Mouse (Mus musculus): Measurements from ENCODE around the gene Daam1.

Daam1 gene

GRCm38 (mm10) chr12:71973577-71973976, 142.7 kb downstream of the Daam1 start:
- DNase-seq, result no peak

- DNase-seq, result no peak
Observed at GRCm38 (mm10) chr12:71975626-71976025, 144.7 kb downstream of the Daam1 start.

GRCm38 (mm10) chr12:71976361-71976960, 145.6 kb downstream of the Daam1 start:
- DNase-seq, result no peak

- no peak for DNase-seq
Observed at GRCm38 (mm10) chr12:71977364-71977763, 146.5 kb downstream of the Daam1 start.

GRCm38 (mm10) chr12:71978513-71979352, 147.9 kb downstream of the Daam1 start:
- DNase-seq, result no peak

GRCm38 (mm10) chr12:71980166-71980565, 149.3 kb downstream of the Daam1 start:
- DNase-seq, result no peak

GRCm38 (mm10) chr12:71980746-71981145, 149.9 kb downstream of the Daam1 start:
- no peak for DNase-seq

GRCm38 (mm10) chr12:71981250-71981649, 150.4 kb downstream of the Daam1 start:
- peak in 1 of 2 experiments; percentile 48 for DNase-seq

- DNase-seq, result no peak
Observed at GRCm38 (mm10) chr12:71981791-71982190, 150.9 kb downstream of the Daam1 start.

GRCm38 (mm10) chr12:71983102-71983715, 152.3 kb downstream of the Daam1 start:
- no peak for DNase-seq

GRCm38 (mm10) chr12:71987161-71987560, 156.3 kb downstream of the Daam1 start:
- DNase-seq, result no peak

- peak; percentile 35 to 47 for DNase-seq
Observed at GRCm38 (mm10) chr12:71987885-71988284, 157.0 kb downstream of the Daam1 start.

- DNase-seq, result no peak
Observed at GRCm38 (mm10) chr12:71989596-71989995, 158.7 kb downstream of the Daam1 start.

GRCm38 (mm10) chr12:71992599-71993210, 161.8 kb downstream of the Daam1 start:
- DNase-seq, result peak; percentile 47 to 66

- no peak for DNase-seq
Observed at GRCm38 (mm10) chr12:71995831-71996230, 165.0 kb downstream of the Daam1 start.

GRCm38 (mm10) chr12:71996920-71997319, 166.0 kb downstream of the Daam1 start:
- DNase-seq, result no peak

- peak; percentile 38 to 78 for DNase-seq
Observed at GRCm38 (mm10) chr12:71997364-71997763, 166.5 kb downstream of the Daam1 start.

- peak; percentile 69 to 70 for DNase-seq
Observed at GRCm38 (mm10) chr12:71998653-71999052, 167.8 kb downstream of the Daam1 start.

GRCm38 (mm10) chr12:71999671-72000070, 168.8 kb downstream of the Daam1 start:
- DNase-seq, result no peak

GRCm38 (mm10) chr12:72001811-72002210, 170.9 kb downstream of the Daam1 start:
- DNase-seq, result no peak

- no peak for DNase-seq
Observed at GRCm38 (mm10) chr12:72005307-72005706, 174.4 kb downstream of the Daam1 start.

- no peak for DNase-seq
Observed at GRCm38 (mm10) chr12:72007656-72008055, 176.8 kb downstream of the Daam1 start.

Measured in kidney, postnatal 25 days (tissue).